Mouse (Mus musculus) CH12.LX (cell line): ENCODE measurements around the gene Phactr1. TPM values are rescaled to one million over a fixed set of nuclear protein-coding genes. Genes with fewer than 3 reads are reported as not detected.

ENCODE experiments used
- DNase-seq: peaks from one replicate; pipeline ENCODE4 v3.0.0-alpha.2; 2013; ENCODE audit errors: extremely low read depth
- H3K27ac ChIP-seq: 2 replicates; pipeline ENCODE4 v1.5.1; 2012; ENCODE audit warnings: low read depth, mild to moderate bottlenecking, control low read depth, moderate library complexity; ENCODE audit not compliant: insufficient read depth
- H3K27me3 ChIP-seq: replicated peaks from 2 replicates; pipeline ENCODE3; 2012; ENCODE audit warnings: inconsistent platforms
- H3K36me3 ChIP-seq, 2 experiments: replicated peaks in 1 of 2; 2 replicates each; pipeline versions ENCODE3 to v1.6.1; 2012; ENCODE audit warnings: inconsistent platforms in 1 of 2, low read length in 1 of 2, mild to moderate bottlenecking in 1 of 2, mixed read lengths in 1 of 2, moderate library complexity in 1 of 2; ENCODE audit not compliant: control insufficient read depth in 1 of 2, insufficient read depth in 1 of 2
- H3K4me1 ChIP-seq, 2 experiments: 2 replicates each; pipeline ENCODE4 v1.6.1; 2012; ENCODE audit warnings: inconsistent platforms in 1 of 2, moderate library complexity in 1 of 2; ENCODE audit not compliant: insufficient read depth in 2 of 2, control insufficient read depth in 1 of 2
- H3K4me2 ChIP-seq: 2 replicates; pipeline ENCODE4 v1.6.1; 2012; ENCODE audit warnings: low read depth, mild to moderate bottlenecking, control low read depth; ENCODE audit not compliant: poor library complexity, insufficient read depth, severe bottlenecking
- H3K4me3 ChIP-seq, 3 experiments: fragments of 150-350 bp in 1 of 3; sonication (generic) in 1 of 3; replicated peaks in 1 of 3; 2 replicates each; pipeline versions ENCODE3 to v1.5.1; 2011 to 2012; ENCODE audit warnings: low read depth in 2 of 3, low read length in 2 of 3, mild to moderate bottlenecking in 2 of 3, moderate library complexity in 2 of 3, control low read depth in 1 of 3, improper control_type of control experiment in 1 of 3, inconsistent platforms in 1 of 3, mixed read lengths in 1 of 3; ENCODE audit not compliant: poor library complexity in 1 of 3
- H3K79me2 ChIP-seq: replicated peaks from 2 replicates; pipeline ENCODE4 v1.6.1; 2012; ENCODE audit warnings: mild to moderate bottlenecking, moderate library complexity; ENCODE audit not compliant: control insufficient read depth, poor library complexity, insufficient read depth, severe bottlenecking; ENCODE audit errors: extremely low read depth
- H3K9ac ChIP-seq: 2 replicates; pipeline ENCODE4 v1.6.1; 2012; ENCODE audit warnings: low read depth, mild to moderate bottlenecking, control low read depth, moderate library complexity; ENCODE audit not compliant: insufficient read depth
- H3K9me3 ChIP-seq: replicated peaks from 2 replicates; pipeline ENCODE3; 2012; ENCODE audit warnings: low read length, inconsistent platforms, mixed read lengths
- CHD1 ChIP-seq: IDR thresholded peaks from 2 replicates; pipeline ENCODE4 v1.6.1; 2012; ENCODE audit warnings: low read depth, low read length, improper control_type of control experiment, inconsistent platforms
- CTCF ChIP-seq, 2 experiments: IDR thresholded peaks in 1 of 2; conservative IDR thresholded peaks in 1 of 2; 2 replicates each; pipeline ENCODE4 v1.5.1; 2011 to 2012; ENCODE audit warnings: low read depth in 2 of 2, low read length in 2 of 2, improper control_type of control experiment in 1 of 2, inconsistent platforms in 1 of 2, mild to moderate bottlenecking in 1 of 2, moderate library complexity in 1 of 2
- E2F4 ChIP-seq: IDR thresholded peaks from 2 replicates; pipeline ENCODE4 v1.6.1; 2011; ENCODE audit warnings: low read depth, low read length, improper control_type of control experiment; ENCODE audit not compliant: insufficient replicate concordance
- EP300 ChIP-seq: IDR thresholded peaks from 2 replicates; pipeline ENCODE4 v1.6.1; 2011; ENCODE audit warnings: low read length, improper control_type of control experiment
- ETS1 ChIP-seq: conservative IDR thresholded peaks from 2 replicates; pipeline ENCODE4 v1.6.1; 2012; ENCODE audit warnings: low read depth, mild to moderate bottlenecking, inconsistent platforms, low read length, improper control_type of control experiment, moderate library complexity
- JUND ChIP-seq: conservative IDR thresholded peaks from 2 replicates; pipeline ENCODE4 v1.6.1; 2011; ENCODE audit warnings: low read depth, low read length, improper control_type of control experiment
- KAT2A ChIP-seq: IDR thresholded peaks from 2 replicates; pipeline ENCODE4 v1.6.1; 2012; ENCODE audit warnings: low read length, improper control_type of control experiment, inconsistent platforms; ENCODE audit not compliant: insufficient replicate concordance
- MAFK ChIP-seq: IDR thresholded peaks from 2 replicates; pipeline ENCODE4 v1.6.1; 2011; ENCODE audit warnings: low read length, improper control_type of control experiment; ENCODE audit not compliant: insufficient replicate concordance
- MEF2A ChIP-seq: IDR thresholded peaks from 2 replicates; pipeline ENCODE4 v1.6.1; 2014; ENCODE audit warnings: low read depth, mild to moderate bottlenecking, inconsistent platforms, low read length, improper control_type of control experiment, borderline replicate concordance
- MYC ChIP-seq: IDR thresholded peaks from 2 replicates; pipeline ENCODE4 v1.6.1; 2011; ENCODE audit warnings: low read depth, mild to moderate bottlenecking, improper control_type of control experiment, low read length
- NELFE ChIP-seq: IDR thresholded peaks from 2 replicates; pipeline ENCODE4 v1.6.1; 2011; ENCODE audit warnings: low read depth, low read length, improper control_type of control experiment
- NRF1 ChIP-seq: IDR thresholded peaks from 2 replicates; pipeline ENCODE4 v1.6.1; 2014; ENCODE audit warnings: low read depth, mild to moderate bottlenecking, inconsistent platforms, low read length, improper control_type of control experiment, moderate library complexity
- PAX5 ChIP-seq: IDR thresholded peaks from 2 replicates; pipeline ENCODE4 v1.6.1; 2012; ENCODE audit warnings: low read length, inconsistent platforms, mixed read lengths
- POLR2A ChIP-seq: IDR thresholded peaks from 2 replicates; pipeline ENCODE4 v1.6.1; 2011; ENCODE audit warnings: low read depth, mild to moderate bottlenecking, improper control_type of control experiment, low read length
- RAD21 ChIP-seq: IDR thresholded peaks from 2 replicates; pipeline ENCODE4 v1.6.1; 2011; ENCODE audit warnings: low read depth, mild to moderate bottlenecking, low read length, improper control_type of control experiment, moderate library complexity
- RCOR1 ChIP-seq: conservative IDR thresholded peaks from 2 replicates; pipeline ENCODE4 v1.6.1; 2012; ENCODE audit warnings: low read depth, mild to moderate bottlenecking, inconsistent platforms, low read length, improper control_type of control experiment
- SIN3A ChIP-seq: IDR thresholded peaks from 2 replicates; pipeline ENCODE4 v1.6.1; 2012; ENCODE audit warnings: low read length, improper control_type of control experiment, inconsistent platforms
- SMC3 ChIP-seq: IDR thresholded peaks from 2 replicates; pipeline ENCODE4 v1.6.1; 2011; ENCODE audit warnings: low read depth, low read length, improper control_type of control experiment
- TBP ChIP-seq: conservative IDR thresholded peaks from 2 replicates; pipeline ENCODE4 v1.6.1; 2011; ENCODE audit warnings: low read depth, low read length, improper control_type of control experiment
- USF1 ChIP-seq: IDR thresholded peaks from 2 replicates; pipeline ENCODE4 v1.6.1; 2014; ENCODE audit warnings: low read depth, mild to moderate bottlenecking, inconsistent platforms, low read length, improper control_type of control experiment
- ZC3H11A ChIP-seq: IDR thresholded peaks from 2 replicates; pipeline ENCODE4 v1.6.1; 2012; ENCODE audit warnings: low read depth, mild to moderate bottlenecking, inconsistent platforms, low read length, improper control_type of control experiment
- ZKSCAN1 ChIP-seq: IDR thresholded peaks from 2 replicates; pipeline ENCODE4 v1.6.1; 2012; ENCODE audit warnings: low read depth, inconsistent platforms, low read length, improper control_type of control experiment, borderline replicate concordance
- ZNF384 ChIP-seq: IDR thresholded peaks from 2 replicates; pipeline ENCODE4 v1.6.1; 2012; ENCODE audit warnings: low read depth, low read length, improper control_type of control experiment, inconsistent platforms
- dilution Hi-C: fragments of 300-500 bp; cut with MboI; formaldehyde crosslinking; loops from 2 replicates; pipeline ENCODE4 v1.14.3; 2020; ENCODE audit warnings: low sequenced_read_pairs; ENCODE audit not compliant: extremely low pct_unique_long_range_greater_than_20kb, extremely low pct_ligation_motif_present
- in situ Hi-C: fragments of 300-500 bp; cut with MboI; formaldehyde crosslinking; loops from 3 replicates; pipeline ENCODE4 v1.14.3; 2019; ENCODE audit warnings: low sequenced_read_pairs, low pct_ligation_motif_present, low pct_unique_long_range_greater_than_20kb, mixed read lengths
- polyA plus RNA-seq: library from polyadenylated mRNA; unstranded; fragments of >175 nt; gene quantifications from 2 replicates; pipeline ENCODE4 v1.2.1, GENCODE M21; 2012; ENCODE audit warnings: low read depth; ENCODE audit not compliant: insufficient read length
- total RNA-seq, 2 experiments: library from RNA; depleted of rRNA; stranded (reverse); fragments of 300-350 nt in 1 of 2; fragments of >200 nt in 1 of 2; gene quantifications; 2 replicates each; pipeline ENCODE4 v1.2.3; 2012 to 2014

The Phactr1 gene
- total and polyA plus RNA-seq, 3 experiments: 2.0 to 6.1 (median 3.1) TPM

- H3K9me3 ChIP-seq: no peaks in the 10 kb centered on the region
- dilution Hi-C loops: no loop called here
- no peaks in the 10 kb centered on the region for H3K36me3 ChIP-seq
- H3K27me3 ChIP-seq: no peaks in the 10 kb centered on the region
- DNase-seq: no peak
- H3K9ac ChIP-seq: no peak overlapping the region
- in situ Hi-C loops: no loop called here
- no peak overlapping the region for H3K27ac ChIP-seq
- H3K4me2 ChIP-seq: no peak overlapping the region
- no peak for TF ChIP-seq SMC3
- no peak for TF ChIP-seq KAT2A
- no peak for TF ChIP-seq ZKSCAN1
- TF ChIP-seq RCOR1: no peak
- TF ChIP-seq RAD21: no peak
- no peak for TF ChIP-seq MYC
- no peak for TF ChIP-seq NRF1
- TF ChIP-seq, all 38 proteins: peak for 0
- H3K4me3 ChIP-seq: no peak overlapping the region
- no peaks in the 10 kb centered on the region for H3K79me2 ChIP-seq
- no peaks in the 10 kb centered on the region for H3K4me1 ChIP-seq
These were observed 57.1 kb downstream of the Phactr1 start for GRCm38 (mm10) chr13:42737486-42737885.

- no peak for TF ChIP-seq SMC3
- TF ChIP-seq MEF2A: no peak
- TF ChIP-seq CHD1: no peak
- TF ChIP-seq MAFK: no peak
- TF ChIP-seq ZC3H11A: no peak
- TF ChIP-seq PAX5: no peak
- TF ChIP-seq TBP: no peak
- TF ChIP-seq E2F4: no peak
- TF ChIP-seq JUND: no peak
- no peak for TF ChIP-seq EP300
- no peak for TF ChIP-seq SIN3A
- no peak for TF ChIP-seq MYC
- TF ChIP-seq ZKSCAN1: no peak
- TF ChIP-seq ETS1: no peak
- TF ChIP-seq NELFE: no peak
- no peak for TF ChIP-seq ZNF384
- no peak for TF ChIP-seq POLR2A
- TF ChIP-seq CTCF (conservative IDR thresholded peaks at IDR 0.05 in 1 of 2, IDR thresholded peaks at IDR 0.05 in 1 of 2; ENCODE audit: low read depth in 2 of 2, low read length in 2 of 2): no peak
- TF ChIP-seq USF1: no peak
- TF ChIP-seq RAD21: no peak
- dilution Hi-C loops (no loop called here), in situ Hi-C loops (no loop called here)
- H3K9me3 ChIP-seq: no peaks in the 10 kb centered on the region
- H3K36me3 ChIP-seq: no peaks in the 10 kb centered on the region
- H3K9ac ChIP-seq: no peak overlapping the region
- no peak for DNase-seq
- no peak overlapping the region for H3K27ac ChIP-seq
- H3K4me2 ChIP-seq: no peak overlapping the region
- H3K4me1 ChIP-seq: no peaks in the 10 kb centered on the region
- no peak overlapping the region for H3K4me3 ChIP-seq
- H3K79me2 ChIP-seq: no peaks in the 10 kb centered on the region
- no peaks in the 10 kb centered on the region for H3K27me3 ChIP-seq
These were observed 57.7 kb downstream of the Phactr1 start for GRCm38 (mm10) chr13:42738152-42738551.
